Comparison of ENCODE assay signal across 9 mouse cellular contexts in the genomic region with DNA sequence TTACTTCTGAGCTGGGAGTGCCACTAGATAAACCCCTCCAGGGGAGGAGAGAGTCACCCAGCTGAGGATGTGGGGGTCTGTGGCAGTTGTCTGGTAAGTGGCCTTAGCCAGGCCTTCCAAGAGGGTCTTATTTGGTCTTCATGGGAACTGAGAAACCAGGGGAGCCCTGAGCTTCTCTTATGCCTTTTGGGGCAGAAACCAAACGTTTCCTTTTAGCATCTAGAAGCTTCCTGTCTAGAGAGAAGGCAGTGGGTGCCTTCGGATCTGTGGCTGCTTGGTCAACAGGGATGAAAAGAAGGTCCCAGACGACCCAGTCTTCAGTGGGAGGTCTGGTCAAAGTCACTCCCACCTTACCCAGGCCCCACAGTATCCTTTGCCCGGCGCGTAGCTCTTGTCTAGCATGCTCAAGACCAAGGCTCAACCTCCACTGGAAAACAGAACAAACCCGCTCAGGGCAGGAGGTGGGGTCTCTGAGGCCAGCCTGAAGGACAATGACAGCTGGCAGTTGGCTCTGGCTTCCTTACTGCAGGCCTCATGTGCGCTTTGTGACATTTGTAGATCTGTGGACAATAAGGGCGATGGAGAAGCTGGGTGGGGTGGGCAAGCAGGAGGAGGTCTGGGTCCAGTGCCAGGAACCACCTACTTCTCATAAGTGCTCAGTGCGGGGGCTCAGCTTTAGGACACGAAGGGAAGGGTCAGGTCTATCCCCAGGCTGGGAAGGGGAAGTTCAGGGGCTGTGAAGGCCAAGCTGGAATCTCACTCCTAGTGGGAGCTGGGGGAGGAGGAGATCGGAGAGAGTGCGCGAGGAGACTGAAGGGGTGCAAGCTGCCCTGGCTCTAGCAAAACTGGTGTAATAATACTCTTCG. TPM values are rescaled to one million over a fixed set of nuclear protein-coding genes. Genes with fewer than 3 reads are reported as not detected.
DNase-seq lines count a peak whose midpoint lies in the region; ATAC-seq lines count a peak whose summit lies in the region.
"Had no signal": no experiment of that assay in that cellular context is flagged by ENCODE, and none has a peak within 500 bp of the region (broad histone marks: within the 10 kb centered on the region; RNA-seq: fewer than 3 reads in every experiment).

A gene (plus strand): TSS at position 27 of the 866 bp plus-strand sequence.

- DNase-seq in heart, adult 18-20 months, result no peak
- peak; percentile 28 for DNase-seq in thymus, postnatal 25 days
- no peak for DNase-seq in thymus, adult 18-20 months
- DNase-seq in urinary bladder, postnatal 25 days (ENCODE audit: low spot score), result no peak
- no peak for DNase-seq in adrenal gland, adult 18-20 months (ENCODE audit: low spot score in 2 of 2)
- no peak for DNase-seq in natural killer cell, adult 2 months (ENCODE audit: low spot score in 2 of 2)

- ATAC-seq in heart, embryonic 11.5 days (replicated peaks; ENCODE audit: insufficient number of reproducible peaks, low FRiP score, low TSS enrichment), result 0 out of 2 replicates have a peak, but pooled peaks have one; percentile 29
- peak; percentile 55 for ATAC-seq in limb, embryonic 15.5 days (ENCODE audit: insufficient number of reproducible peaks, low FRiP score, low TSS enrichment, low read depth)

- H3K4me1 ChIP-seq in heart, embryonic 11.5 days (ENCODE audit: control insufficient read depth, insufficient read depth, low read length), result no peaks in the 10 kb centered on the region
- peaks cover 8% of the 10 kb centered on the region; the same call in 1 of the 2 replicates for H3K4me1 ChIP-seq in limb, embryonic 15.5 days

- H3K36me3 ChIP-seq in heart, embryonic 11.5 days (ENCODE audit: control insufficient read depth, insufficient read depth, low read length), result no peaks in the 10 kb centered on the region
- no peaks in the 10 kb centered on the region for H3K36me3 ChIP-seq in limb, embryonic 15.5 days

- H3K27me3 ChIP-seq in heart, embryonic 11.5 days (ENCODE audit: control insufficient read depth, insufficient read depth, low read length), result no peaks in the 10 kb centered on the region
- H3K27me3 ChIP-seq in limb, embryonic 15.5 days, result no peaks in the 10 kb centered on the region

- WGBS in heart, embryonic 11.5 days (ENCODE audit: insufficient replicate concordance), result 52% methylated on average over 15 of the region's 15 CpGs
- WGBS in limb, embryonic 15.5 days, result 59% methylated on average over 15 of the region's 15 CpGs

- H3K4me3 ChIP-seq in heart, embryonic 11.5 days (ENCODE audit: low read depth, low read length), result peak within 1 kb of the TSS; percentile 20; the same call in 1 of the 2 replicates
- H3K4me3 ChIP-seq in limb, embryonic 15.5 days, result peak within 1 kb of the TSS; percentile 12; the same call in 1 of the 2 replicates

- no peaks in the 10 kb centered on the region for H3K9me3 ChIP-seq in heart, embryonic 11.5 days (replicated peaks; ENCODE audit: control insufficient read depth, low read length)
- H3K9me3 ChIP-seq in limb, embryonic 15.5 days, result no peaks in the 10 kb centered on the region

- no peak within 1 kb of the TSS for H3K27ac ChIP-seq in heart, embryonic 11.5 days (ENCODE audit: low read depth, low read length)
- H3K27ac ChIP-seq in limb, embryonic 15.5 days, result no peak within 1 kb of the TSS

- no peak within 1 kb of the TSS for H3K9ac ChIP-seq in heart, embryonic 11.5 days (ENCODE audit: low read depth, low read length)
- H3K9ac ChIP-seq in limb, embryonic 15.5 days, result no peak within 1 kb of the TSS

- H3K4me2 ChIP-seq in heart, embryonic 11.5 days, result peak within 1 kb of the TSS; percentile 56
- H3K4me2 ChIP-seq in limb, embryonic 15.5 days, result peak within 1 kb of the TSS; percentile 34

RNA-seq across cellular contexts. Expression of the gene that starts here (rescaled TPM):
- polyA plus RNA-seq in heart, embryonic 11.5 days (2014; fragmentation: Nextera tagmentation; extraction: Ambion mirVana), result 0.19 and 0.27 TPM in 2 replicates
- 1 to 10 TPM; 5.8 to 6.1 TPM for total RNA-seq in heart, adult 18-20 months (2021)
- not detected in 2 replicates for polyA plus RNA-seq in limb, embryonic 15.5 days (2015; fragmentation: Nextera tagmentation; extraction: Ambion mirVana)
- not detected for total RNA-seq in adrenal gland, adult 18-20 months (2021)
- total RNA-seq: CH12.LX had no signal

Comparison
In these comparisons a context has a peak if more than half of its experiments do, and no peak if none do; other contexts are left out.
1. RNA of the gene that starts here (total RNA-seq): 5.8 to 6.1 TPM in heart, adult 18-20 months; not detected in adrenal gland, adult 18-20 months; every median in the first group is over 4 times any median in the second.
2. Peak in ATAC-seq, H3K4me3 ChIP-seq and H3K4me2 ChIP-seq in heart, embryonic 11.5 days; RNA of the gene not detected or under 1 TPM.
3. Peak in ATAC-seq, H3K4me3 ChIP-seq and H3K4me2 ChIP-seq in limb, embryonic 15.5 days; RNA of the gene not detected or under 1 TPM.